Mouse (Mus musculus) liver, postnatal 0 days (tissue): ENCODE results near the gene Hephl1.

Experiments
- CTCF ChIP-seq: sonication (generic); IDR thresholded peaks from 2 replicates; pipeline ENCODE4 v1.5.1; 2016; ENCODE audit warnings: antibody characterized with exemption, low read depth
- EP300 ChIP-seq: IDR thresholded peaks from 2 replicates; pipeline ENCODE4 v1.6.1; 2016; ENCODE audit warnings: antibody characterized with exemption, low read depth, mild to moderate bottlenecking

GRCm38 (mm10) chr9:15041556-15041955 is 70.4 kb downstream of the Hephl1 start:
- TF ChIP-seq CTCF: no peak
- TF ChIP-seq EP300: no peak
